Mouse (Mus musculus): ENCODE data around the gene Mpo.

DNA sequence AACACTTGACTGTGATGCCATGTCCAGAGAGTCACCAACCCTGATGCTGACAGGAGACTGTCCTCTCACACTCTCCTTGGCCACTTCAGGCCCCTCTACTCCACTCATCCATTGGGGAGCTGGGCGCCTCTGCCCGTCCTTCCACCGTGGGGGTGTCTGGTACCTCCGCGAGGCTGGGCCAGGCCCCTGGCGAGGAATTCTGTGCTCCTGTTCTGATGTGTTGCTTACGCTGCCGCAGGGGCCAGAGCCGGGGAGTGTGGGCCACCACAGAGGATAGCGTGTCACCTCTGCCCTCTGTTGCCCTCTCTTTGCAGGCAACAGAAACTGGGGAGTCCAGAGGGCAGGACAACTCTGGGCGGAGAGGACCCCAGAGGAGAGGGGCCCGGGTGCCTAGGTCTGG, 14.5 kb upstream of the Mpo start:
- TF ChIP-seq CTCF (IDR thresholded peaks at IDR 0.05; ENCODE audit: low read depth, low read length) (no peak), GATA1 (IDR thresholded peaks at IDR 0.05; ENCODE audit: borderline replicate concordance, low read length) (no peak)

All from G1E (cell line).